Mouse (Mus musculus): ENCODE measurements around the gene Gm7694. TPM values are rescaled to one million over a fixed set of nuclear protein-coding genes. Genes with fewer than 3 reads are reported as not detected.
A peak's percentile ranks its signal among the peaks of the same experiment; 100 is the strongest.

Gm7694 gene
- total RNA-seq, 4 experiments from 2014 or later, result 10.2 to 12.8 (median 11.7) TPM

DNA sequence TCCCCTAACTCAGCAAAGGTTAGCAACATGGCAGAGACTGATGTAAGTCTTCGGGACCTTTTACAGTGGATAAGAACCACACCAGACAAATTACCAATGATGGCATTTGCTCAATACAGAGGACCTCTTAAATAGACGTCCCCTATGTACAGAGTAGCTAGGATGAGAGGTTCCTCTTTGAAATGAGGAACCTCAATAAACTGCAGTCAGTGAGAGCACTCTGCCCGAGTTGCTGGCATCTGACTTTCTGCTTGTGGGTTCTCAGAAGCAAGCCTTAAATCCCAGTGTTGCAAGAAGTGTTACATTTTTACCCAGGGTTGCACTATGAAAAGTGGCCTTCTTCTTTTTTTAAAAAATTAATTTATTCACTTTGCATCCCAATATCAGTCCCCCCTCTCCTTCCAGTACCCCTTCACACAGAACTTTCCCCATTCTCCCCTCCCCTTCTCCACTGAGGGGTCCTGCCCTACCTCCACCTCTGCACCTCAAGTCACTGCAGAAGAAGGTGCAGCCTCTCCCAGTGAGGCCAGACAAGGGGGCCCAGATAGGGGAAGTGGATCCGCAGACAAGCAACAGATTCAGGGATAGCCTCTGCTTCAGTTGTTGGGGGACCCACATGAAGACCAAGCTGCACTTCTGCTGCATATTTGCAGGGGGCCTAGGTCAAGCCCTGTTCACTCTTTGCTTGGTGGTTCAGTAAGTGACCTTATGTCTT lies 23.6 kb downstream of the Gm7694 start:
- no peak for DNase-seq (ENCODE audit: low spot score)

GRCm38 (mm10) chr1:170277016-170277415 lies 29.1 kb downstream of the Gm7694 start, which contains the start of gene Sh2d1b1:
TSS of gene Sh2d1b1 (plus strand) at chr1:170277320.
- no peak for DNase-seq (ENCODE audit: low spot score)

DNA sequence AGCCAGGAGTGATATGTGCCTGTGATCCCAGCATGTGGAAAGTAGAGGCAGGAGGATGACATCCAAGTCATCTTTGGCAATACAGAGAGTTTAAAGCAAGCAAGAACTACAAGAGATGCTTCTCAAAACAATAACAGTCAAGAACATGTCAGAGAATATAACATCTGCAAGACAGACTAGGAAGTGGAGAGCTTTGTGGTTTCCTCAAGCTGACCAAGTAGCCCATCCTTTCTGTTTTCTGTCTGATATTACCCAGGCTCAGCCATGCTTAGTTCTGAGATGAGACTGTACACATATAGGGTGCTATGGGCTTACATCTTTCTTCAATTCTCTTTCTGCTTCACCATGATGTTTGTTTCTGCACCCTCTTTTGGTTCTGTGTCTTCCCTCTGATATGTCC lies 32.9 kb downstream of the Gm7694 start:
- DNase-seq (ENCODE audit: low spot score), result no peak

- no peak for DNase-seq (ENCODE audit: low spot score)
These were observed 35.4 kb downstream of the Gm7694 start for GRCm38 (mm10) chr1:170270696-170271095.

GRCm38 (mm10) chr1:170270281-170270680 lies 35.9 kb downstream of the Gm7694 start:
- no peak for DNase-seq (ENCODE audit: low spot score)

- DNase-seq (ENCODE audit: low spot score), result peak; percentile 87
These were observed 50.6 kb downstream of the Gm7694 start for GRCm38 (mm10) chr1:170255560-170255910.

DNA sequence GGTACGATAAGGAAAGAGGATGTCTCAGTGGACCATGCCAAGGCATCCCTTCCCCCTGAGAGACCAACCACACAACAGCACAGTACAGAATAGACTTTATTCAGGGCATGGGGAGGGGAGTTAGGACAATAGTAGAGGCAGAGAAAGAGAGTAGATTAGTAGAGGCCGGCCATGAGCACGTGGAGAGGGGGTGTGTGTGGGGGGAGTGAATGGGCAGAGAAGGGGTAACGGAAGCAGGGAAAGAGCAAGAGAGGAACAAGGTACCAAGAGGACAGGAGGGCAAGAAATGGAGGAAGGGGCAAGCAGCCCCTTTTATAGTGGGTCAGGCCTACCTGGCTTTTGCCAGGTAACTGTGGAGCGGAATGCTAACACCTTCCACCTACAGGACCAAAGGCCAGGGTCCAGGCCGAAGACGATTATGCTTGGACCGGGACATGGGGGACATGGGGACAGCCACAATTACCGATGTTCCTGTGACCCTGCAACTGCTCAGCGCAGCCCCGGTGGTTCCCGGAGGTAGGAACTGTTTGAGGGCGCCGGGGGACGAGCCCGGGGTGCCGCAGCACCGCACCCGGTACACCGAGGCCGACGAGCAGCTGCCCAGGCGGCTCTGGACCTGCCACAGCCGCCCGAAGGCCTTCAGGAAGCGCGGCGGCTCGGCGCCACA lies 51.1 kb downstream of the Gm7694 start:
- no peak for DNase-seq (ENCODE audit: low spot score)

Other genes starting within 250 kb of the Gm7694 start
- 10 to 100 TPM; 18.9 to 24.8 (median 23.2) TPM for gene Ddr2, start 195.6 kb downstream of the Gm7694 start, total RNA-seq (2022)
- gene Uap1, start 131.4 kb downstream of the Gm7694 start, total RNA-seq (2022), result 10 to 100 TPM; 42.8 to 53.0 (median 45.1) TPM
- 10 to 100 TPM; 17.7 to 27.8 (median 21.7) TPM for gene Uhmk1, start 90.9 kb downstream of the Gm7694 start, total RNA-seq (2022)
- not detected for gene Sh2d1b2, start 73.6 kb downstream of the Gm7694 start, total RNA-seq (2022)
- gene Sh2d1b1, start 29.0 kb downstream of the Gm7694 start, total RNA-seq (2022), result under 1 TPM in 2 of 4 experiments, not detected in 2; 0.19 to 0.26 TPM
- not detected for gene Spata46, start 2.5 kb upstream of the Gm7694 start, total RNA-seq (2022)